9 mouse cellular contexts compared by ENCODE assay signal in the genomic region with DNA sequence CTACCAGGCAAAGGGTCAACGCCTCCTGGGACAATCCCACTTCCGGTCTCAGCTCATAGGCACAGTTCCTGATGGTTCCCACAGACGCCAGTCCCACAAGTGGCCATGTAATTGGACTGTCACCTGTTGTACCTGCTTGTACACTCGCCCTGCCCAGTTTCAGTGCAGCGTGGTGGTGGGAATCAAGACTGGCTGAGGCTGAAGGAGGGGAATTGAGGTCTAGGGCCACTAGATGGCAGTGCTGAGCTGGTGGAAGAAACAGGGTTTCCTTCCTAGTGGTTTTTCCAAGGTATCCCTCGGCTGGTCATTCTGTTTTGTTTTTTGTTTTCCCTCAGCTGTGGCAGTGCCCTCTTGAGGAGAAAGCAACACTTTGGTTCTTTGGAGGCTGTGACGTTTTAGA. TPM values are rescaled to one million over a fixed set of nuclear protein-coding genes. Genes with fewer than 3 reads are reported as not detected.
A peak's percentile ranks its signal among the peaks of the same experiment; 100 is the strongest.
DNase-seq lines count a peak whose midpoint lies in the region; ATAC-seq lines count a peak whose summit lies in the region.
"Had no signal": no experiment of that assay in that cellular context is flagged by ENCODE, and none has a peak within 500 bp of the region (broad histone marks: within the 10 kb centered on the region; RNA-seq: fewer than 3 reads in every experiment).

Gene Gfap, minus strand, starts transcription at position 150 of the 400 bp plus-strand sequence.

- no peak within 1 kb of the TSS for H3K4me2 ChIP-seq in hindbrain, embryonic 14.5 days (replicated peaks)

- no peak within 1 kb of the TSS for H3K9ac ChIP-seq in hindbrain, embryonic 14.5 days

- H3K36me3 ChIP-seq in hindbrain, embryonic 14.5 days (replicated peaks; ENCODE audit: control insufficient read depth, insufficient read depth), result no peaks in the 10 kb centered on the region

- WGBS in hindbrain, embryonic 14.5 days, result 13% methylated on average over 7 of the region's 7 CpGs

- no peak within 1 kb of the TSS for H3K4me3 ChIP-seq in hindbrain, embryonic 14.5 days (replicated peaks; ENCODE audit: low read length)

- DNase-seq in R1 (ENCODE audit: low read depth, low spot score), result peak; percentile 87
- peak; percentile 80 for DNase-seq in cerebellum, adult 8-10 months
- peak; percentile 73 to 78 for DNase-seq in frontal cortex, postnatal 25 days (ENCODE audit: low spot score in 2 of 2)
- peak; percentile 93 for DNase-seq in hindbrain, embryonic 14.5 days (ENCODE audit: low spot score)
- peak; percentile 82 to 85 for DNase-seq in layer of hippocampus, postnatal 36 days
- peak; percentile 74 for DNase-seq in right cerebral cortex, postnatal 25 days
- peak; percentile 64 to 87 for DNase-seq in urinary bladder, postnatal 4 days (ENCODE audit: low spot score in 2 of 2)

- 0 out of 2 replicates have a peak, but pooled peaks cover 3% of the 10 kb centered on the region for H3K27me3 ChIP-seq in hindbrain, embryonic 14.5 days (ENCODE audit: control insufficient read depth, insufficient read depth, low read length)

- H3K4me1 ChIP-seq in hindbrain, embryonic 14.5 days (replicated peaks; ENCODE audit: control insufficient read depth, insufficient read depth, low read length), result no peaks in the 10 kb centered on the region; the same call in 1 of the 2 replicates

- no peak within 1 kb of the TSS for H3K27ac ChIP-seq in hindbrain, embryonic 14.5 days
- H3K27ac ChIP-seq: macrophage had no signal

- peak; percentile 44; the same call in 1 of the 2 replicates for ATAC-seq in hindbrain, embryonic 14.5 days (ENCODE audit: low FRiP score)
- ATAC-seq in megakaryocyte-erythroid progenitor cell, adult 5-6 weeks (replicated peaks; ENCODE audit: low FRiP score, low TSS enrichment, poor library complexity, severe bottlenecking), result peak; percentile 55

- H3K9me3 ChIP-seq in hindbrain, embryonic 14.5 days (ENCODE audit: control insufficient read depth, low read length), result no peaks in the 10 kb centered on the region

RNA-seq across cellular contexts. Expression of gene Gfap, which starts in this region (rescaled TPM):
- polyA plus RNA-seq in hindbrain, embryonic 14.5 days (2014; fragmentation: Nextera tagmentation; extraction: Ambion mirVana), result 0.66 and 1.9 TPM in 2 replicates
- 100 to 1,000 TPM; 275 to 320 TPM for total RNA-seq in layer of hippocampus, postnatal 36 days (2021)
- 0.40 and 1.1 TPM in 2 replicates for total RNA-seq in megakaryocyte-erythroid progenitor cell, adult 5-6 weeks (2014; fragmentation: Nextera tagmentation)
- total RNA-seq in megakaryocyte-erythroid progenitor cell, adult 5-6 weeks (2017), result 0.08 and 1.5 TPM in 2 replicates
- polyA plus RNA-seq: macrophage had no signal

Comparison
In these comparisons a context has a peak if more than half of its experiments do, and no peak if none do; other contexts are left out.
1. RNA of gene Gfap (total RNA-seq): 275 to 320 TPM in layer of hippocampus, postnatal 36 days; 0.08 to 1.5 TPM in megakaryocyte-erythroid progenitor cell, adult 5-6 weeks; every median in the first group is over 100 times any median in the second.
2. Peak in every context shown above with its lines, with median percentiles within 50 percentile points of each other: DNase-seq.